Mouse (Mus musculus): ENCODE measurements around the gene Hist1h3c.

Gene Hist1h3c

DNA sequence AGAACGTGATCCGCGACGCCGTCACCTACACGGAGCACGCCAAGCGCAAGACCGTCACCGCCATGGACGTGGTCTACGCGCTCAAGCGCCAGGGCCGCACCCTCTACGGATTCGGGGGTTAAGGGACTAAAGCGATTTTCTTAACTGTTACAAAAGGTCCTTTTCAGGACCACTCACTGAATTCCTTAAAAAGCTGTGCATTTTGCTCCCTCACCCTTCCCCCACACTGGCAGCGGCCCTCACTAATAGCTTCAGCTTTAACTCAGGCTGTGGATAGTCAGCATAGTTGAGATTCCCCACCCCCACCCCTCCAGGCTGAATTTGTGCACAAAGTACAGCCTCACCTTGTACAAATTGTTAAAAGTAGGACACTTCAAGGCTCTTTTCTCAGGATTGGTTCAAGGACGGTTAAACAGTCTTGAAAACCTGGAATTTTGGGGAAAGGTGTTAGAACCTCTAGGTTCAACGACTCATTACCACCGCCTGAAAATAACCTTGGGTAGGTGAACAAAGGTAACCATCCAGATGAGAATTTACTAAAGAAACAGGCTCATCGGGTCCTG lies 11.9 kb upstream of the Hist1h3c start:
- peak in 1 of 2 experiments; percentile 53 for DNase-seq (ENCODE audit: low spot score in 2 of 2)

DNA sequence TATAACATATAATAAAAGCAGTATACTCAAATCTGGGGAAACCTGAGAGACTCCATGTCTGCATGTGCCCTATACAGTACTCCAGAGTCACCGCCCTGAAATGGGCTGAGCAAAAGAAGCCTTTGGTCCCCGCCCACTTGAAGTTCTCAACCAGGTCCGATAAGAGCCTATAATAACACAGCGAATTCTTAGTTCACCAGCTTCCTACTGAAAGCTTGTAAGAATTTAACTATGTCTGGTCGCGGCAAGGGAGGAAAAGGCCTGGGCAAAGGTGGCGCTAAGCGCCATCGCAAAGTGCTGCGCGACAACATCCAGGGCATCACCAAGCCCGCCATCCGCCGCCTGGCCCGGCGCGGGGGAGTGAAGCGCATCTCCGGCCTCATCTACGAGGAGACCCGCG lies 11.4 kb upstream of the Hist1h3c start, which contains the start of gene Hist1h4b:
Gene Hist1h4b (plus strand): TSS at position 224 of the 400 bp plus-strand sequence.
- peak; percentile 90 to 94 for DNase-seq (ENCODE audit: low spot score in 2 of 2)

DNA sequence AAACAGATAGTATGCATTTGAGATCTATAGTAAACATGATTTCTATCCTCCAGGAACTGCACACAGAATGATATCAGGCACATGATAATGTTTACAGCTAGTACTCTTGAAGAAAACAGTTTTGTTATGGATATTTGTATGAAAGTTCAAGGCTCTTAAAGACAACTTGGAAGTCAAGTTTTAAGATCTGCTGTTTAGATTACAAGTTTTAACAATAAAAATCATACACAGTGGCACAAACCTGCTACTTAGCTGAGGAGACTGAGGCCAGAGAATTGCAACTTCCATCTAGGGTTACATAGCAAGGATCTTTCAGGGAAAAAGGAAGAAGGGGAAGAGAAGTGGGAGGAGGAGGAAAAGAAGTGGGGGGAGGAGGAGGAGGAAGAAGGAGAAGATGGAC lies 9.6 kb upstream of the Hist1h3c start:
- no peak for DNase-seq (ENCODE audit: low spot score in 2 of 2)

DNA sequence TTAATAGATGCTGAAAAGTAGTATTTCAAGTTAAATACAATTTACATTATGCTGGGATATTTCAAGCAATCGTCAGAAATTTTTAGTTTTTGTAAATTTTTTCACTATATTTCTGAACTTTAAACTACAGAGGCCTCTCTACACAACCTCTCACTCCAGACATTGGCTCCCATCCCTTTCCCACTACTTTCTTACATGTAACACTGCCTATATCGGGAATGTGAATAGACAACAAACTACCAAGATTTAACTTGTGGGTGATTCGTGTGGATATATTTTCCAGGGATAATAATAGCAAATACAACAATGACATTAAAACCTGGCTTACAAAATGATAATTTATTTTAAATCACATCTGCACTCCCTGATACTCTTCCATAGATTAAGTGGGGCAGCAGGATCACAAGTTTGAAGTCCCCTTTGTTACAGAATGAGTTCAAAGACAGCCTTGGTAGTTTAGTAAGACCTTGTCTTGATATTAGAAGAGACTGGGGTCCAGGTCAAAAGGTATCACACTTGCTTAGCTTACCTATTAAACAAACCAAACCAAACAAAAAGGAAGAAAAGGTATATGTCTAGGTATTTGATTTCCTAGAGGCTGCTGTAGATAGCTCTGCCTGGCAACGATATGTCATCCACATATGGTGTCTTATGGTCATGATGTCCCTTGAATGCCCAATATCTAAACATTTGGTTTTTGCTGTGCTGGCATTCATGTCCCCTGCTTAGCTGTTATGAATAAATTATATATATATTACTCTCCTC lies 8.1 kb upstream of the Hist1h3c start:
- no peak for DNase-seq (ENCODE audit: low spot score in 2 of 2)

DNA sequence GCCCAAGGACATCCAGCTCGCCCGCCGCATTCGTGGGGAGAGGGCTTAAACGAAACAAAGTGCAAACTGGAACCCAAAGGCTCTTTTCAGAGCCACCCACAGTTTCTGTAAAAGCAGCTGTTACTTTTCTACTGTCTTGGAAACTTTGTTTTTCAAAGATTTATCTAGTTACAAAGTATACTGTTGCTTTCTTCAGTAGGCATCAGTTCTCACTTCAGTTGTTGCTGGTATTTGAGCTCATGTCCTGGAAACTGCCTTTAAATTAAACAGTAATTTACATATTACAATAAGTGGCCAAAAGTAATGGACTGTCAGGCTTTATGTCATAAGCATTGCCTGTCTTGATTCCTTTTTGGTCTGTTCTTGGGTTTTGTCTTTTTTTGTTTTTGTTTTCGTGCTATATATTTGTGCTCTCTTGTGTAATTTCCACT lies 7.4 kb upstream of the Hist1h3c start:
- DNase-seq (ENCODE audit: low spot score in 2 of 2), result peak in 1 of 2 experiments; percentile 53

DNA sequence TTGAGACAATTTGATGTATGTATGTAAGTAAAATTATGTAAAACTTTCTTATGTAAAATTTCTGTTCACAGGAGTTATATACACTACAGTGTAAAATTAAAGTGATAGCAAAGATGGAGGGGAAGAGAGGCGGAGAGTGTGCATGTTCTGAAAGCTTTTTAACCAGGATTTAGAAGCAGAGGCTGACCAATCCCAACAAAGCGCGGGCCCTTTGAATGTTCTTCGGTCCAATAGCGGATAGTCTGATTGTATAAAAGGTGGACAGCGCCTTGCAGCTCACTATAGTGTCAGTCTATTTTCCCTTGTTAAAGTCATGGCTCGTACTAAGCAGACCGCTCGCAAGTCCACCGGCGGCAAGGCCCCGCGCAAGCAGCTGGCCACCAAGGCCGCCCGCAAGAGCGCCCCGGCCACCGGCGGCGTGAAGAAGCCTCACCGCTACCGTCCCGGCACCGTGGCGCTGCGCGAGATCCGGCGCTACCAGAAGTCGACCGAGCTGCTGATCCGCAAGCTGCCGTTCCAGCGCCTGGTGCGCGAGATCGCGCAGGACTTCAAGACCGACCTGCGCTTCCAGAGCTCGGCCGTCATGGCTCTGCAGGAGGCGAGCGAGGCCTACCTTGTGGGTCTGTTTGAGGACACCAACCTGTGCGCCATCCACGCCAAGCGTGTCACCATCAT lies 6.8 kb upstream of the Hist1h3c start, which contains the start of gene Hist1h3b:
Gene Hist1h3b (plus strand): TSS at position 201 of the 675 bp plus-strand sequence.
- peak; percentile 89 to 93 for DNase-seq (ENCODE audit: low spot score in 2 of 2)

DNA sequence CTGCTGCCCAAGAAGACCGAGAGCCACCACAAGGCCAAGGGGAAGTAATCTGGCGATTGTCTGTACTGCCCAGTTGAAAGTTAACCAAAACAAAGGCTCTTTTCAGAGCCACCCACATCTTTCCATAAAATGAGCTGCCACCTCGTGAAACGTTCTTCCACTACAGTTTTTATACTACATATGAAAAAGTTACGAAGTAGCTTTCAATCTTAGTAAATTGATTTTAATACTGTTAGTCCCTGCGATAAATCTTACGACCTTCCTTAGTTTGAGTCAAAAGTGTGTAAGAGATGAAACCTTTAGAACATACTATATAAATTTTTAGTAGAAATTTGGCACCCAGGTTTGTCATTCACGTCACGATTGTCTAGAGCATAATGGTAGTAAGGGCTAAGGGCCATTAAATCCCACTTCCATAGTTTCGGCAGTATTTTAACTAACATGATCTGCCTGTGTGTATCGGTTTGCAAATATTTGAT lies 6.1 kb upstream of the Hist1h3c start:
- DNase-seq (ENCODE audit: low spot score in 2 of 2), result peak in 1 of 2 experiments; percentile 47

DNA sequence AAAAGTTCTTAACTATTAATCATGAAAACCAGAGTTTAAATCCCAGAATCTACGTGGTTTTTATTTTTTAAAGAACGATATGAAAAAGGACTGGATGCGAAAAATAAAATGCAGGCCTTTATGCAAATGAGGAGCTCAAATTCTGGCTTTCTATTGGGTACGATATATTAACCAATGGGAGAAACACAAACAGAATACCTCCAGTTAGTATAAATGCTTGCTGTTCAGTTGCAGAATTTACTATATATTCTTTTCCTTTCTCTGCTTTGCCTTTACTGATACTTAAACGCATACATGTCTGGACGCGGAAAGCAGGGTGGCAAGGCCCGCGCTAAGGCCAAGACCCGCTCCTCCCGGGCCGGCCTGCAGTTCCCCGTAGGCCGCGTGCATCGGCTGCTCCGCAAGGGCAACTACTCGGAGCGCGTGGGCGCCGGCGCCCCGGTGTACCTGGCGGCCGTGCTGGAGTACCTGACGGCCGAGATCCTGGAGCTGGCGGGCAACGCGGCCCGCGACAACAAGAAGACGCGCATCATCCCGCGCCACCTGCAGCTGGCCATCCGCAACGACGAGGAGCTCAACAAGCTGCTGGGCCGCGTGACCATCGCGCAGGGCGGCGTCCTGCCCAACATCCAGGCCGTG lies 5.6 kb upstream of the Hist1h3c start, which contains the start of gene Hist1h2ab:
Gene Hist1h2ab (plus strand): TSS at position 288 of the 639 bp plus-strand sequence.
- DNase-seq (ENCODE audit: low spot score in 2 of 2), result peak; percentile 82 to 84

DNA sequence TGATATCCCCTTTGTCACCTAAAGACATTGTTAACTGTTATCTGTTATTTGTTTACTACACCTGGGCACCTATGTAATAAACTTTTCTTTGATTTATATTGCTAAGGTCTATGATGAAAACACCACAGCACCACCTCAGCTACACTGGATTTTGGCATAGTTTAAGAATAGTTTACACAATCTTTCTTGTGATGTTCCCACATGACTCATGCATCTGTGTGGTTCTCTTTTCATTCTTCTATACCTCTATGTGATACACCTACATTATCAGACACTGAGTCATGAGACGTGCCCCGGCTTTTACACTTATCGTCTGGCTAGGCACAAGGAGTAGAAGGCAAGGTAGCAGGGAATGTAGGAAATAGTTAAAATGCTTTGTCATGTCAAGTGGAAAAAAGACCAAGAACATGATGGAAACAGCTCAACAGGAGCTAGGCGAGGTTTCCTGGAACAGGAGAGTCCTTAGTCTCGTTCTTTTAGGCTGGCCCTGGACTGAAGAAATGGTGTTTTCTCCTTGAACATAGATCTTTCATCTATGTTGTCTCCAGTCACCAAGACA lies 4.2 kb upstream of the Hist1h3c start:
- DNase-seq (ENCODE audit: low spot score in 2 of 2), result no peak

DNA sequence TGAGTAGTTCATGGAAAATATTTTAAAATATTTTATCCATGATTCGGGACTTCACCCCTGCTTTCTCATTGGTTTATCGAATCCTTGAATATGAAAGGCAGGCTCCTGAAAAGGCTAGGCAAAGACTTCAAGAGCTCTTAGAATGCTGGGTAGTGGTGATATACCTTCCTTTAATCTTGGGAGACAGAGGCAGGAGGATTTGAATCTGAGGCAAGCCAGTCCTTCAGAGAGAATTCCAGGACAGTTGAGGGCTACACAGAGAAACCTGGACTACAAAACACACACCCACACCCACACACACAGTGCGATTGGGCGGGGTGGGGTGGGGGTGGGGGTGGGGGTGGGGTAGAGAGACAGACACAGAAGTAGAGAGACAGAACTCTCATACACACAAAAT lies 2.5 kb upstream of the Hist1h3c start:
- peak in 1 of 2 experiments; percentile 51 for DNase-seq (ENCODE audit: low spot score in 2 of 2)

DNA sequence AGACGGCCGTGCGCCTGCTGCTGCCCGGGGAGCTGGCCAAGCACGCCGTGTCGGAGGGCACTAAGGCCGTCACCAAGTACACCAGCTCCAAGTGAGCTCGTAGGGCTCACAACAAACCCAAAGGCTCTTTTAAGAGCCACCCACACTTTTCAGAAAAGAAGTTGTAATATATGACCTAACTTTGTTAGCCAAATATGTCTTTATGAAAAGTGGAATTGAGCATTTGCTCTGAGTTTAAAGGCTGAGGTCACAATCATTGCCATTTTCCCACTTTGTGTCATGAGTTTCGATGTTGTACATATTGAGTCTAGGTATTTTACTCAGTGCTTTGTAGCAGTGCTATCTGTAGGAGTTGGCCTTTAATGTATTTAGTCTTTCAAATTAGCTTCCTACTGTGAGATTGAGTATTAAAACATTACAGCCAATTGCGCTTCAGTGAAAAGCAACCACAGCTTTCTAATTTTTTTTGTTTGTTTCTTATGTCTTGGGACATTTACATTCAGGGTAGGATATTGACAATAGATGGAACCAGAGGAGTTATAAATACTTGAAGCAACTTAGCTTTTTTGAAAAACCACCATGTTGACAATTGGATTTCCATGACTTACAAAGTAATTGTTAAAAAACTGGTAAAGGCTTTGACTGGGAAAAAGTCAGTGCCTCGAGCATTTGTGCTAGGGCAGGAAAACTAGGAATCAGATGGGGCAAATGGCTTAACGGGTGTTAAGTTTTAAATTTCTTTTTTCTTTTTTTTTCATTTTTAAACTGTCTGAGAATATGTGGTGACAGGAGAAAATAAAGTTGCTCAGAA lies 1.9 kb upstream of the Hist1h3c start:
- DNase-seq (ENCODE audit: low spot score in 2 of 2), result peak in 1 of 2 experiments; percentile 46

DNA sequence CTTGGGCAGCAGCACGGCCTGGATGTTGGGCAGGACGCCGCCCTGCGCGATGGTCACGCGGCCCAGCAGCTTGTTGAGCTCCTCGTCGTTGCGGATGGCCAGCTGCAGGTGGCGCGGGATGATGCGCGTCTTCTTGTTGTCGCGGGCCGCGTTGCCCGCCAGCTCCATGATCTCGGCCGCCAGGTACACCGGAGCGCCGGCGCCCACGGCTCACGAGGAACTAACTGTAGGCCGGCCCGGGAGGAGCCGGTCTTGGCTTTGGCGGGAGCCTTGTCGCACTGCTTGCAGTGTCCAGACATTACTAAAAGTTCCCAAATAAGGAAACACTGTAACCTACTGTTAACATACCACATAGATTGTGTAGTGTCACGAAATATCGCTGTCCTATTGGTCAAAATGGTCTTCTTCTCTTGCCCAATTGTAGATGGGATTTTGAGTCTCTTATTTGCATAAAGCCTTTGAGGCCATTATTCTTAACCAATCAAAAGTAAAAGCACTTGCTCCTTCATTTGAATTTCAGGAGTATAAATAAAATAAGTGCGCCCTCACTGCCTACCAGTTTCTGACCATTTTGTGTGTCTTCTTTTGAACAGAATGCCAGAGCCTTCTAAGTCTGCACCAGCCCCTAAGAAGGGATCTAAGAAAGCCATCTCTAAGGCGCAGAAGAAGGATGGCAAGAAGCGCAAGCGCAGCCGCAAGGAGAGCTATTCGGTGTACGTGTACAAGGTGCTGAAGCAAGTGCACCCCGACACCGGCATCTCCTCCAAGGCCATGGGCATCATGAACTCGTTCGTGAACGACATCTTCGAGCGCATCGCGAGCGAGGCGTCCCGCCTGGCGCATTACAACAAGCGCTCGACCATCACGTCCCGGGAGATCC lies 1.0 kb upstream of the Hist1h3c start, which contains the start of gene Hist1h2bb:
Gene Hist1h2bb (plus strand): TSS at position 534 of the 880 bp plus-strand sequence.
- peak; percentile 77 to 88 for DNase-seq (ENCODE audit: low spot score in 2 of 2)

DNA sequence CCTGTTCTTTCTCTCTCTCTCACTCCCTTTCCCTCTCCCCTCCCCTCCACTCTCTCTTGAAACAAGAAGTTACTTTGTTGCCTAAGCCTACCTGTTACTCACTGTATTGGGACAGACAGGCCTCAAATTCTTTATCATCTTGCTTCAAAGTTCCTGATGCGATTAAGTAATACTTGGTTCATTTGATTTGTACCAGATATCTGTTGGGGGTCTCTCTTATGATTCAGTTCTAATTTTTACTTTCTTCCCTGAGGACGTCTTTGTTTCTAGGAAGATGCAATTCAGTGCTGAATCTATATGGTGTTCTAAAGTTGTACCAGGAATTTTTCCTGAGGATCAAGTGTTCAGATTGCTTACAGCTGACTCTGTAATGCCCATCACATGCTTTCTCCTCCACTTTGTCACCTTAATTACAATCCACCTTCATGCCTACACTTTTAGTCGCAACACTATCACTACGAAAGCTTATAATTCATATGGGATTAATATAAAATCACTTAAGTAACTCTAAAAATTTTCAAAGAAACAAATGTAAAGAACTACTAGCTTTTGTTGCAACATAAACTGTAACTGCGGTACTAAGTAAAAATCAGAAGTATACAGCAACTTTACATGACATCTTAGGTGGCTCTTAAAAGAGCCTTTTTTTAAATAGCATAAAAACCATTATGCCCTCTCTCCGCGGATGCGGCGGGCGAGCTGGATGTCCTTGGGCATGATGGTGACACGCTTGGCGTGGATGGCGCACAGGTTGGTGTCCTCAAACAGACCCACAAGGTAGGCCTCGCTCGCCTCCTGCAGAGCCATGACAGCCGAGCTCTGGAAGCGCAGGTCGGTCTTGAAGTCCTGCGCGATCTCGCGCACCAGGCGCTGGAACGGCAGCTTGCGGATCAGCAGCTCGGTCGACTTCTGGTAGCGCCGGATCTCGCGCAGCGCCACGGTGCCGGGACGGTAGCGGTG lies 701 bp downstream of the Hist1h3c start:
- peak in 1 of 2 experiments; percentile 49 for DNase-seq (ENCODE audit: low spot score in 2 of 2)

DNA sequence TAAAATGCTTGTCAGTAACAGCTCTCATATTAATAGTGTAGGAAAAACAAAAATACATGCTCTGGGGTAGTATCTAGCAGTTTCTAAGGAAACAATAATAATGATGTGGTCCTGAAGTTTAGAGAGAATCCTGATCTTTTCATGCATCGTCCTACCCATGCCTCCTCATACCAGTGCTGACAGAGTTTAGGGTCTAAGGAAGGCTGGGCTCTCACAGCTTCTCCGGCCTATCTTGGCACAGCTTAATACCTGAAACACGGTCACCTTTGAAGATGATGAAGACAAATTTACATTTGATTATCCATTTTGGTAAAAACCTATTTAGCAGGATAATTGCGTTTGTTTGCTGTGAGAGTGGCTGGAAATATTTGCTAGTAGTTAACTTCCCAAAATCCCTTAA lies 1.4 kb downstream of the Hist1h3c start:
- DNase-seq (ENCODE audit: low spot score in 2 of 2), result no peak

DNA sequence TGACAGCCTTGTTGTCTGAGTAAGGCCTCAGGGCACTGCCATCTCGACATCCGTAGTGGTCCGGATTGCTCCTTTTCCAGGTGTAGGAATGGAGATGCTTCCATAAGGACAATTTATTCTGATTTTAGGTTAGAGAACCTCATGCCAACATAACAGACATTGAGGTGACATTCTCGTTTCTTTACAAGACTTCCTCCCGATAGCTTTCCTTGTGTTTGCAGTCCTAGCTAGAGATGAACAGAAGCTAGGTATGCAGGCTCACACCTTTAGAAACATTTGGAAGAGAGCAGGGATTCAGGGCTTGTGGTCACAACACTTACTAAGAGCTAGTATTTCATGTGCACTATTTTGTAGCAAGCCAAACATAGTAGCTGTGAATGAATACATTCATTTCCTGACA lies 2.2 kb downstream of the Hist1h3c start:
- DNase-seq (ENCODE audit: low spot score in 2 of 2), result peak in 1 of 2 experiments; percentile 9

DNA sequence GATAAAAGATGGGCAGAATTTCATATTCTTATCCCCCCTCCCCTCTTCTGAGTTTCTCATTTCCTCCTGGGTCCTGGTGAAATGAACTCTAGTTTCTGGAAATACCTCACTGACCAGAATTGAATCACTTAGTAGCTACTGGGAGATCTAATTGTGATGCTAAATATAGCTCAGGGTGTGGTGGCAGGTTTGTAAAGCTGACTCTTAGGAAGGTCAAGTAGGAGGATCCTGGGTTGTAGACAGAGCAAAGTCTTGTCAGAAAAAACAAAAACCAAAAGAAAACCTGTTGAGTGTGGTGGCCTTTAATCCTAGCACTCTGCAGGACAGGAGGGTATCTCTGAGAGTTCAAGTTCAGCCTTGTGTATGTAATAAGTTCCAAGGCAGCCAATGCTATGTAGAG lies 3.4 kb downstream of the Hist1h3c start:
- DNase-seq (ENCODE audit: low spot score in 2 of 2), result peak in 1 of 2 experiments; percentile 19

DNA sequence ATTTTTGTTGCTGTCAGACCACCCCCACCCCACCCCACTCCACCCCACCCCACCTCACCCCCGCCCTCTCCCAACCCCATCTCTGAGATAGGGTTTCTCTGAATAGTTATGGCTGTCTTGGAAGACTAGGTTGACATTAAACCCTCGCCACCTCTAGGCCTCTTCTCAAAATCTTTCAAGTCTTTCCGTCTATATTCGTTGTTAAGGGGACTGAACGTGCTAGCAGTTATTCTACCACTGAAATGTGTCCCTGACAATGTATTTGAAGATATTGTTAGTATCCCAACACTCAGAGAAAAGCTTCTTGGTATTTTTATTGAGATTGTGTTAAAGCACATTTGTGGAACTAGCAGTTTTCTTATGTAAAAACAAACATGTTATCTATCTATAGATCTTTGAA lies 4.5 kb downstream of the Hist1h3c start:
- DNase-seq (ENCODE audit: low spot score in 2 of 2), result peak in 1 of 2 experiments; percentile 4

DNA sequence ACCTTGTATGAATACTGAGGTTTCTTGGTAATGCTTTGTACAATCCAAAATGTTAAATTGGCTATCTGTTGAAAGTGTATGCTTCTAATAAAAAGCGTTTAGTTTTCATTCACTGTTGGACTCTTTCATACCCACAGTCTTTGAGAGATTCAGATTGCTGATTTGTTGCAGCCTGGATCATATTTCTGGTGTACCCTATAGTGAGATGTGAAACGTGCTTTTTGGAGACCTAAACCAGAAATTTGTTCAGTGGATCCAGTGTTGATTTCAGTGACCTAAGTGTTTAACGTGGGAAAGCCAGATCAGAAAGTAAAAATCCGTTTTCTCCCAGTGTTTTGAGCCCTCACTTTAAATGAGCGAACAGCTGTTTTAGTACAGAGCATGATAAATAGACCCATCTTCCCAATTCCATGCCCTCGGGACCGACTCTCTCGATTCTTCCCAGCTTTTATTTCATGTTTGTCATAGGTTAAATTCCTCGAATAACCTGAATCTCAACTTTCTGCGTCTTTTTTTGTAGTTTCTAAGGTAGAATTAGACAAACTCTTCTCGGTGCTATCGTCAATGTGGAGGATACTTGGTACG lies 5.1 kb downstream of the Hist1h3c start:
- DNase-seq (ENCODE audit: low spot score in 2 of 2), result no peak

Measured in spleen, postnatal 10 days (tissue).